Mouse (Mus musculus) limb, embryonic 14.5 days (tissue): Measurements from ENCODE around the gene Nipsnap1. TPM values are rescaled to one million over a fixed set of nuclear protein-coding genes. Genes with fewer than 3 reads are reported as not detected.

Experiments
- ATAC-seq: fragments of 200-750 bp; cut with Nextera tagmentation; 2 replicates; pipeline ENCODE4 v1.8.0; 2017; ENCODE audit warnings: low read depth, moderate number of reproducible peaks, moderate TSS enrichment; ENCODE audit not compliant: low FRiP score
- DNase-seq: peaks from one replicate; pipeline ENCODE4 v3.0.0-alpha.2; 2015; ENCODE audit warnings: low spot score
- H3K27ac ChIP-seq: fragments of 300-500 bp; sonication (generic); replicated peaks from 2 replicates; pipeline ENCODE4 v1.5.1; 2014; ENCODE audit warnings: low read depth, mild to moderate bottlenecking, low read length, moderate library complexity, mixed read lengths
- H3K27me3 ChIP-seq: fragments of 300-500 bp; sonication (generic); 2 replicates; pipeline ENCODE4 v1.6.1; 2014; ENCODE audit warnings: low read length, mixed read lengths; ENCODE audit not compliant: control insufficient read depth, insufficient read depth
- H3K36me3 ChIP-seq: fragments of 300-500 bp; sonication (generic); 2 replicates; pipeline ENCODE4 v1.6.1; 2014; ENCODE audit warnings: mild to moderate bottlenecking, low read length, moderate library complexity, mixed read lengths; ENCODE audit not compliant: control insufficient read depth, insufficient read depth
- H3K4me1 ChIP-seq: fragments of 300-500 bp; sonication (generic); 2 replicates; pipeline ENCODE4 v1.6.1; 2014; ENCODE audit warnings: antibody characterized with exemption, low read length, mixed read lengths; ENCODE audit not compliant: control insufficient read depth, insufficient read depth
- H3K4me2 ChIP-seq: fragments of 300-500 bp; sonication (generic); replicated peaks from 2 replicates; pipeline ENCODE4 v1.6.1; 2014; ENCODE audit warnings: low read depth, mild to moderate bottlenecking, low read length, moderate library complexity; ENCODE audit not compliant: severe bottlenecking
- H3K4me3 ChIP-seq: fragments of 300-500 bp; sonication (generic); replicated peaks from 2 replicates; pipeline ENCODE4 v1.5.1; 2014; ENCODE audit warnings: low read length
- H3K9ac ChIP-seq: fragments of 300-500 bp; sonication (generic); 2 replicates; pipeline ENCODE4 v1.6.1; 2014; ENCODE audit warnings: mild to moderate bottlenecking, low read depth, low read length, moderate library complexity; ENCODE audit not compliant: severe bottlenecking
- H3K9me3 ChIP-seq: fragments of 300-500 bp; sonication (generic); 2 replicates; pipeline ENCODE4 v1.6.1; 2016; ENCODE audit warnings: low read length; ENCODE audit not compliant: control insufficient read depth
- POLR2A ChIP-seq: fragments of 200-500 bp; IDR thresholded peaks from 2 replicates; pipeline ENCODE4 v1.8.0; 2012; ENCODE audit warnings: inconsistent platforms, mild to moderate bottlenecking, moderate library complexity, borderline replicate concordance; ENCODE audit not compliant: insufficient read depth, insufficient read length; ENCODE audit errors: extremely low read depth
- WGBS: fragments of 180-500 bp; shearing (Covaris S2); extraction: QIAGEN DNeasy Blood & Tissue Kit; methylation state at CpG from one replicate; pipeline ENCODE4 v1.1.7; 2014; 5-methylcytosine and 5-hydroxymethylcytosine counted together
- microRNA-seq: library from miRNA; unstranded; fragments of <30 nt; microRNA quantifications from one replicate; pipeline ENCODE4, GENCODE M21; 2016
- polyA plus RNA-seq, 2 experiments: library from polyadenylated mRNA; depleted of rRNA in 1 of 2; stranded (reverse) in 1 of 2; unstranded in 1 of 2; fragments of >200 nt; fragmentation: Nextera tagmentation in 1 of 2; extraction: Ambion mirVana in 1 of 2; gene quantifications; 2 replicates each; pipeline versions ENCODE4 v1.2.1 to v1.2.3; 2012 to 2014

Nipsnap1 gene
- polyA plus RNA-seq, 2 experiments = 34.7 to 42.9 TPM

- no peak for TF ChIP-seq POLR2A
- ATAC-seq (no peak), DNase-seq (no peak)
- Histone ChIP-seq H3K9me3 (no peaks in the 10 kb centered on the region), H3K27ac (no peak overlapping the region), H3K9ac (no peak overlapping the region), H3K4me2 (no peak overlapping the region), H3K4me1 (no peaks in the 10 kb centered on the region), H3K4me3 (no peak overlapping the region), H3K27me3 (no peaks in the 10 kb centered on the region), H3K36me3 (peaks cover 92% of the 10 kb centered on the region)
- 89% methylated on average over 2 of the region's 2 CpGs for WGBS
These were observed 47.5 kb downstream of the Nipsnap1 start for GRCm38 (mm10) chr11:4921281-4921680.

- no peak for ATAC-seq
- Histone ChIP-seq H3K27ac (no peak overlapping the region), H3K9ac (no peak overlapping the region), H3K4me3 (no peak overlapping the region), H3K4me1 (no peaks in the 10 kb centered on the region), H3K4me2 (no peak overlapping the region), H3K27me3 (no peaks in the 10 kb centered on the region), H3K36me3 (peaks cover 97% of the 10 kb centered on the region), H3K9me3 (no peaks in the 10 kb centered on the region)
- no peak for DNase-seq
- no peak for TF ChIP-seq POLR2A
- 86% methylated on average over 7 of the region's 7 CpGs for WGBS
These were observed 48.0 kb downstream of the Nipsnap1 start for GRCm38 (mm10) chr11:4921751-4922150.

GRCm38 (mm10) chr11:4927224-4927623 is 53.5 kb downstream of the Nipsnap1 start:
- DNase-seq = no peak
- WGBS = 89% methylated on average over 3 of the region's 3 CpGs
- H3K4me2 ChIP-seq = no peak overlapping the region
- peaks cover 13% of the 10 kb centered on the region for H3K4me1 ChIP-seq
- no peak for ATAC-seq
- no peaks in the 10 kb centered on the region for H3K27me3 ChIP-seq
- H3K9me3 ChIP-seq = no peaks in the 10 kb centered on the region
- H3K36me3 ChIP-seq = peaks cover 73% of the 10 kb centered on the region
- no peak overlapping the region for H3K9ac ChIP-seq
- TF ChIP-seq POLR2A = no peak
- no peak overlapping the region for H3K4me3 ChIP-seq
- H3K27ac ChIP-seq = no peak overlapping the region

- Histone ChIP-seq H3K9me3 (no peaks in the 10 kb centered on the region), H3K4me3 (no peak overlapping the region), H3K4me1 (peaks cover 13% of the 10 kb centered on the region), H3K4me2 (no peak overlapping the region), H3K27ac (no peak overlapping the region), H3K9ac (no peak overlapping the region; the same call in 1 of the 2 replicates), H3K27me3 (no peaks in the 10 kb centered on the region), H3K36me3 (peaks cover 35% of the 10 kb centered on the region)
- ATAC-seq (no peak), DNase-seq (peak; percentile 61)
- 63% methylated on average over 1 of the region's 1 CpGs for WGBS
- no peak for TF ChIP-seq POLR2A
These were observed 57.4 kb downstream of the Nipsnap1 start for GRCm38 (mm10) chr11:4931009-4931601.

- no peaks in the 10 kb centered on the region for H3K9me3 ChIP-seq
- H3K4me3 ChIP-seq = no peak overlapping the region
- H3K27me3 ChIP-seq = no peaks in the 10 kb centered on the region
- ATAC-seq (no peak), DNase-seq (no peak)
- no peak overlapping the region for H3K9ac ChIP-seq
- WGBS = 77% methylated on average over 5 of the region's 5 CpGs
- peaks cover 4% of the 10 kb centered on the region for H3K4me1 ChIP-seq
- no peak for TF ChIP-seq POLR2A
- no peak overlapping the region for H3K4me2 ChIP-seq
- no peak overlapping the region for H3K27ac ChIP-seq
- H3K36me3 ChIP-seq = no peaks in the 10 kb centered on the region
These were observed 62.5 kb downstream of the Nipsnap1 start for GRCm38 (mm10) chr11:4936243-4936642.

Small RNA genes lying within 50 kb of the gene (microRNA-seq; reads per million reads assigned to microRNA genes)
- not detected for gene Mir6918

Other genes starting within 250 kb of the Nipsnap1 start
- gene Ascc2, start 236.2 kb upstream of the Nipsnap1 start, polyA plus RNA-seq (2012; rRNA removed) = 30.8 and 33.3 TPM in 2 replicates
- gene Ascc2, start 236.2 kb upstream of the Nipsnap1 start, polyA plus RNA-seq (2014; fragmentation: Nextera tagmentation; extraction: Ambion mirVana) = 32.6 and 33.1 TPM in 2 replicates
- gene Uqcr10, start 169.6 kb upstream of the Nipsnap1 start, polyA plus RNA-seq (2012; rRNA removed) = 607 and 868 TPM in 2 replicates
- gene Uqcr10, start 169.6 kb upstream of the Nipsnap1 start, polyA plus RNA-seq (2014; fragmentation: Nextera tagmentation; extraction: Ambion mirVana) = 681 and 756 TPM in 2 replicates
- 42.1 TPM in 2 replicates for gene Zmat5, start 169.3 kb upstream of the Nipsnap1 start, polyA plus RNA-seq (2012; rRNA removed)
- 56.4 and 61.3 TPM in 2 replicates for gene Zmat5, start 169.3 kb upstream of the Nipsnap1 start, polyA plus RNA-seq (2014; fragmentation: Nextera tagmentation; extraction: Ambion mirVana)
- 0.10 and 0.14 TPM in 2 replicates for gene Cabp7, start 127.2 kb upstream of the Nipsnap1 start, polyA plus RNA-seq (2012; rRNA removed)
- gene Cabp7, start 127.2 kb upstream of the Nipsnap1 start, polyA plus RNA-seq (2014; fragmentation: Nextera tagmentation; extraction: Ambion mirVana) = 0.12 and 0.17 TPM in 2 replicates
- gene Nf2, start 24.4 kb upstream of the Nipsnap1 start, polyA plus RNA-seq (2012; rRNA removed) = 64.9 and 71.5 TPM in 2 replicates
- gene Nf2, start 24.4 kb upstream of the Nipsnap1 start, polyA plus RNA-seq (2014; fragmentation: Nextera tagmentation; extraction: Ambion mirVana) = 37.7 and 44.8 TPM in 2 replicates
- 32.0 and 39.0 TPM in 2 replicates for gene Thoc5, start 21.4 kb downstream of the Nipsnap1 start, polyA plus RNA-seq (2012; rRNA removed)
- 34.0 and 36.5 TPM in 2 replicates for gene Thoc5, start 21.4 kb downstream of the Nipsnap1 start, polyA plus RNA-seq (2014; fragmentation: Nextera tagmentation; extraction: Ambion mirVana)
- gene Nefh, start 74.1 kb downstream of the Nipsnap1 start, polyA plus RNA-seq (2012; rRNA removed) = 0.14 and 0.23 TPM in 2 replicates
- 0.28 and 0.32 TPM in 2 replicates for gene Nefh, start 74.1 kb downstream of the Nipsnap1 start, polyA plus RNA-seq (2014; fragmentation: Nextera tagmentation; extraction: Ambion mirVana)
- 52.0 and 59.8 TPM in 2 replicates for gene Ap1b1, start 112.9 kb downstream of the Nipsnap1 start, polyA plus RNA-seq (2012; rRNA removed)
- 49.0 and 51.3 TPM in 2 replicates for gene Ap1b1, start 112.9 kb downstream of the Nipsnap1 start, polyA plus RNA-seq (2014; fragmentation: Nextera tagmentation; extraction: Ambion mirVana)
- 8.6 and 11.2 TPM in 2 replicates for gene Rasl10a, start 184.2 kb downstream of the Nipsnap1 start, polyA plus RNA-seq (2012; rRNA removed)
- gene Rasl10a, start 184.2 kb downstream of the Nipsnap1 start, polyA plus RNA-seq (2014; fragmentation: Nextera tagmentation; extraction: Ambion mirVana) = 5.9 and 6.6 TPM in 2 replicates
- gene Gas2l1, start 191.4 kb downstream of the Nipsnap1 start, polyA plus RNA-seq (2012; rRNA removed) = 41.4 and 54.1 TPM in 2 replicates
- 38.0 and 43.9 TPM in 2 replicates for gene Gas2l1, start 191.4 kb downstream of the Nipsnap1 start, polyA plus RNA-seq (2014; fragmentation: Nextera tagmentation; extraction: Ambion mirVana)
- 48.1 and 63.9 TPM in 2 replicates for gene Rhbdd3, start 225.0 kb downstream of the Nipsnap1 start, polyA plus RNA-seq (2012; rRNA removed)
- gene Rhbdd3, start 225.0 kb downstream of the Nipsnap1 start, polyA plus RNA-seq (2014; fragmentation: Nextera tagmentation; extraction: Ambion mirVana) = 24.6 and 27.4 TPM in 2 replicates
- gene Ewsr1, start 225.3 kb downstream of the Nipsnap1 start, polyA plus RNA-seq (2012; rRNA removed) = 828 and 880 TPM in 2 replicates
- 357 and 409 TPM in 2 replicates for gene Ewsr1, start 225.3 kb downstream of the Nipsnap1 start, polyA plus RNA-seq (2014; fragmentation: Nextera tagmentation; extraction: Ambion mirVana)